Mouse (Mus musculus) megakaryocyte-erythroid progenitor cell, adult 5 weeks (primary cell): ENCODE data around the gene Otos. TPM values are rescaled to one million over a fixed set of nuclear protein-coding genes. Genes with fewer than 3 reads are reported as not detected.

Source experiments
- polyA plus RNA-seq: library from polyadenylated mRNA; stranded (reverse); fragments of >175 nt; gene quantifications from 2 replicates; pipeline ENCODE4 v1.2.3, GENCODE M21; 2012

Gene Otos
- polyA plus RNA-seq: 1.6 and 3.6 TPM in 2 replicates

DNA sequence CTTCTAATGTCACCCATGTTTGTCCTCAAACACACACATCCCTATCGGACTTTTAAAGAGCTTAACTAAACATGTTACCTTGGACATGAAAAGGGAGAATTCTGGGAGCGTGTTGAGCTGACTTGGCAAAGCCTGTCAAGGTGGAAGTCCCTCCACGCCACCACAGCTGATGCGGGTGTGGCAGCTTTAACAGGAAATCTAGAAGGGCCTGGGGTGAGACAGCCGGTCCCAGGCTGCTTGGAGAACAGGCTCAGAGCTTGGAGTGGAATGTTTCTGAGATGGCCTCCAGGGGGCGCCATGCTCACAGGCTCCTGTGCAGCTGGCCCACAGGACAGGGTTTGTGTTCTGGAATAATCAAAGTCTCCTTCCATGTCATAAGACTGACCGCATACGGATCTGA lies at the start of gene Otos:
TSS of gene Otos (minus strand) at position 169 of the 400 bp plus-strand sequence.

DNA sequence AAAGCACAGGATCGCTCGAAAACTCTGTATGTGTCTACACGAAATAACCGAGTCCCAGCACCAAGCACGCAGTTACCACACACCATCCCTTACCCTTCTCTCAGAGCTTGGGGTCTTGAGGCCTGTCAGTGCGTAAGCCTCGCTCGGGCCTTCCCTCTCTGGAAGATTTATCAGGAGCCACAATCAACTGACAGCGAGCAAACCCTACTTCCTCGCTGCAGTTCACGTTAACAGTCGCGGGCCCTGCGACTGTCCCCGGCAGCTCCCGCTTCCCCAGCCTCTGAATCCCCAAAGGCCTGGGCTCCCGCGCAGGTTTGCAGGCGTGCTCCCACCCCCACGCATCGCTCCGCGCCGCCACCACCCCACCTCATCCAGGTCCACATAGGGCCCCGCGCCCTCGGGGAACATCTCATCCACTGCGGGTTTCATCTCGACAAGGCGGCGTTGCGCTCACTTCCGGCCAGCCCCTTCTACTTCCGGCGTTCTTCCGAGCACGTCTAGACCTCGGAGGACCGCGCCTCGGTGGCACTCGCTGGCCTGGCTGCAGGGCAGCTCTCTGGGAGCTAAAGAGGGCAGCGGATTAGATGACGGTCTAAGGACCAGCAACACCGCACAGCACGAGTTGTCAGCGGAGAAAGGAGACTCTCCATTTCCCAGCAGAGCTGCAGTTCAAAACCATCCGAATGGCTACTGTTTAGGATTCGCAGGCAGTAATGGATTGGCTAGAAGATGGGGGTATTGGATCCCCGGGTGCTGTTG lies 6.9 kb downstream of the Otos start, which contains the start of gene Cops9:
TSS of gene Cops9 (minus strand) at position 472 of the 759 bp plus-strand sequence.

DNA sequence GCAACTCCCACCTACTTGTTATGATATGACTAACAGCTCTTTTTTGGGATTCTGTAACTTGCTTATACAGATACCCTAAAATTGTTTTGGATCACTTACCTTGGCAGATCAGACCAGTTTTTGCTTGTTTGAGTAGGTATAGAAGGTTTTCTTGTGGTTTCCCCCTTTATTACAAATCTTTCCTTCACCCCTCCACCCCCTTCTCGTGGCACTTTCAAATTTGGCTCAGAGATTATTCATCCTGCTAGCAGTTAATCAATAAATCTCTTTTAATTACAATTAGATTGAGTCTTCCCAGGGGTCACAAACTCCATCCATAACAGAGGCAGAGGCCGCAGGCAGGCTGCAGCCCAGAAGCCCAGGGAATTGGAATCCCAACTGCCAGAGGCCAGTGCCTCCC lies 31.2 kb downstream of the Otos start, which contains the start of gene Olfr12:
TSS of gene Olfr12 (plus strand) at position 301 of the 400 bp plus-strand sequence.

DNA sequence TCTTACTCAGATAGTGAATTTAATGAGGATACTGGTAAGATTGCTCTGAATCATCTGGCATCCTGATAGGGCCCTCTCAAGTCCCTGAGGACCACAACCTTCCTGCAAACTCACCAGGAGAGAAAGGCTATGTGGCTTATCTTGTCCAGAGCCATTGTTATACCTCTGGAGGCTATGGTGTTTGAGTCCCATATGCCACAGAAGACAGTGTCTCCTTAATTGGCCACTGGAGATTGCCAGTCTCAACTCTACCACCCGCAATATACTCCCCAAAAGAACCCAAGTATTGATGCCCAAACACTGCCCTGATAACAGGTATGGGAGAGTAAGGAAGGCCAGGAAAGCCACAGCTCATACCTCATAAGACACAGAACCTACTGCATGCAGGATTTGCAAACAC lies 43.2 kb downstream of the Otos start, which contains the start of gene Olfr1410:
TSS of gene Olfr1410 (plus strand) at position 301 of the 400 bp plus-strand sequence.

Other genes starting within 250 kb of the Otos start
- gene Ndufa10, start 175.0 kb downstream of the Otos start, polyA plus RNA-seq: 41.4 and 48.4 TPM in 2 replicates
- not detected in 2 replicates for gene Olfr1416, start 163.7 kb downstream of the Otos start, polyA plus RNA-seq
- 0.15 TPM in 1 of 2 replicates, not detected in the other for gene Olfr1415, start 152.7 kb downstream of the Otos start, polyA plus RNA-seq
- not detected in 2 replicates for gene Olfr1414, start 130.2 kb downstream of the Otos start, polyA plus RNA-seq
- gene Olfr1413, start 77.5 kb downstream of the Otos start, polyA plus RNA-seq: not detected in 2 replicates
- not detected in 2 replicates for gene Olfr1412, start 63.1 kb downstream of the Otos start, polyA plus RNA-seq
- gene Olfr1411, start 54.4 kb downstream of the Otos start, polyA plus RNA-seq: 0.15 TPM in 1 of 2 replicates, not detected in the other
- gene Olfr1410, start 43.1 kb downstream of the Otos start, polyA plus RNA-seq: not detected in 2 replicates
- not detected in 2 replicates for gene Olfr12, start 31.1 kb downstream of the Otos start, polyA plus RNA-seq
- 89.2 and 91.9 TPM in 2 replicates for gene Cops9, start 6.9 kb downstream of the Otos start, polyA plus RNA-seq
- 72.2 and 135 TPM in 2 replicates for gene Gpc1, start 182.8 kb upstream of the Otos start, polyA plus RNA-seq